Mouse (Mus musculus) kidney, postnatal 4 days (tissue): ENCODE measurements around the gene Erich6b.

Source experiments
- DNase-seq, 2 experiments: peaks; one replicate each; pipeline ENCODE4 v3.0.0; 2021; ENCODE audit warnings: mixed read lengths in 2 of 2

The Erich6b gene

DNA sequence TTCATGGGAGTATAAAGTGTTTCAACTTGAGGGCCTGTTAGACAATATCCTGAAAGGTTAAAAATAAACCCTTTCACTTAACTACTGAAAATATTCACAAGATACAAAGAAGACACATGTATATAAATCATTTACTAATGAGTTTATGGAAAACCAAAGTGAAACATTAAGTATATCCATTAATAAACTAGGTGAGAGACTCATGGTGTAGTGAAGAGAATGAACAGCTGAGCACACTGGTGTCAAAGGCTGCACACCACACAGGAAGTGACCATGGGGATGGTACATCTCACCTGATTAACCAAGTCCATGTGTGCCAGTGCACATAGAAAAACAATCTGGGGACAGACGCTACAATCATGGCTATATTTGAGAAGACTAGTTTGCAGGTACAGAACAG, 66.9 kb downstream of the Erich6b start:
- peak in 1 of 2 experiments; percentile 19 for DNase-seq

DNA sequence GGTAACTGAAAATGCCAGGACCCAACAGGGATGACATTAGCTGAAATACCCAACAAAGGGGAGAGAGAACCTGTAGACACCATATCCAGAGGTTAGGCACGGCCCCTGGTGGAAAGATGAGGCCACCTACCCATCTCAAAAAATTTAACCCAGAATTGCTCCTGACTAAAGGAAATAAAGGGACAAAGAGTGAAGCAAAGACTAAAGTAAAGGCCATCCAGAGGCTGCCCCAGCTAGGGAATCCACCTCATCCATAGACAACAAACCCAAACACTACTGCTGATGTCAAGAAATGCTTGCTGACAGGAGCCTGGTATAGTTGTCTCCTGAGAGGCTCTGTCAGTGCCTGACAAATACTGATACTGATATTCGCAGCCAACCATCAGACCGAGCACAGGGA, 69.7 kb downstream of the Erich6b start:
- DNase-seq: no peak

- no peak for DNase-seq
Observed at GRCm38 (mm10) chr14:75712687-75713086, 70.6 kb downstream of the Erich6b start.

DNA sequence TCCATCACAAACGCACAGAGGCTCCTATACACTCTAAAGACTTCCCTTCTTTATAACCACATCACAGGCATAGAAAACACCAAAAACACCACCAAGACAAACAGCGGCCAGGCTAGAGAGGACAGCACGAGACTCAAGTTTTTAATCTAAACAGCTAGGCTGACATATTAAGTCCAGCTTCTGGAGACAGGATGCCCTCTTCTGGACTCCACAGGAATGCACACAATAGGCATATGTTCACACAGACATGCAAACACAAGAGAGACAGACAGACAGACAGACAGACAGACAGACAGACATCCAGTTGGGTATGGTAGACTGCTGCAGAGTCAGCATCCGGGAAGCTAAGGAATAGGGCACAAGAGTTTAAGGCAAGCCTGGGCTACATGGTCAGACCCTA, 71.6 kb downstream of the Erich6b start:
- DNase-seq: peak in 1 of 2 experiments; percentile 33

GRCm38 (mm10) chr14:75716410-75716809, 74.4 kb downstream of the Erich6b start:
- no peak for DNase-seq
